Mouse (Mus musculus) inflammation-experienced regulatory T-cells, adult 6 months (primary cell): ENCODE data around the gene Gfra1. TPM values are rescaled to one million over a fixed set of nuclear protein-coding genes. Genes with fewer than 3 reads are reported as not detected.

Source experiments
- ATAC-seq: one replicate; pipeline ENCODE4 v1.8.0; 2017
- polyA plus RNA-seq, 3 experiments: library from polyadenylated mRNA; unstranded; fragments of 100-300 nt; shearing (Covaris generic); gene quantifications; one replicate each; pipeline ENCODE4 v1.2.1; 2017

The Gfra1 gene
- polyA plus RNA-seq, 3 experiments from 2014 or later, result 0.15 to 1.8 (median 0.63) TPM

- ATAC-seq, result no peak
Observed at GRCm38 (mm10) chr19:58314631-58315030, 141.1 kb downstream of the Gfra1 start.

- no peak for ATAC-seq
Observed at GRCm38 (mm10) chr19:58313785-58314184, 141.9 kb downstream of the Gfra1 start.

GRCm38 (mm10) chr19:58312492-58312891, 143.2 kb downstream of the Gfra1 start:
- no peak for ATAC-seq

- ATAC-seq, result no peak
Observed at GRCm38 (mm10) chr19:58310334-58311315, 145.1 kb downstream of the Gfra1 start.

GRCm38 (mm10) chr19:58309620-58310275, 146.0 kb downstream of the Gfra1 start:
- no peak for ATAC-seq

GRCm38 (mm10) chr19:58301105-58301504, 154.6 kb downstream of the Gfra1 start:
- ATAC-seq, result no peak

- no peak for ATAC-seq
Observed at GRCm38 (mm10) chr19:58297926-58298325, 157.8 kb downstream of the Gfra1 start.

- ATAC-seq, result no peak
Observed at GRCm38 (mm10) chr19:58296842-58297190, 158.9 kb downstream of the Gfra1 start.

GRCm38 (mm10) chr19:58295986-58296841, 159.5 kb downstream of the Gfra1 start:
- no peak for ATAC-seq

- no peak for ATAC-seq
Observed at GRCm38 (mm10) chr19:58288145-58288544, 167.6 kb downstream of the Gfra1 start.

GRCm38 (mm10) chr19:58275281-58275680, 180.4 kb downstream of the Gfra1 start:
- no peak for ATAC-seq

- ATAC-seq, result no peak
Observed at GRCm38 (mm10) chr19:58271815-58272214, 183.9 kb downstream of the Gfra1 start.

GRCm38 (mm10) chr19:58270778-58271177, 184.9 kb downstream of the Gfra1 start:
- ATAC-seq, result no peak

GRCm38 (mm10) chr19:58268476-58268875, 187.2 kb downstream of the Gfra1 start:
- no peak for ATAC-seq

- no peak for ATAC-seq
Observed at GRCm38 (mm10) chr19:58266600-58266999, 189.1 kb downstream of the Gfra1 start.

GRCm38 (mm10) chr19:58260934-58261333, 194.8 kb downstream of the Gfra1 start:
- ATAC-seq, result no peak

- no peak for ATAC-seq
Observed at GRCm38 (mm10) chr19:58259250-58259649, 196.5 kb downstream of the Gfra1 start.

GRCm38 (mm10) chr19:58256485-58256884, 199.2 kb downstream of the Gfra1 start:
- ATAC-seq, result no peak

- no peak for ATAC-seq
Observed at GRCm38 (mm10) chr19:58255394-58255793, 200.3 kb downstream of the Gfra1 start.

GRCm38 (mm10) chr19:58254172-58254571, 201.5 kb downstream of the Gfra1 start:
- ATAC-seq, result no peak

- no peak for ATAC-seq
Observed at GRCm38 (mm10) chr19:58251698-58252097, 204.0 kb downstream of the Gfra1 start.

GRCm38 (mm10) chr19:58251095-58251494, 204.6 kb downstream of the Gfra1 start:
- ATAC-seq, result no peak

- no peak for ATAC-seq
Observed at GRCm38 (mm10) chr19:58250237-58250636, 205.5 kb downstream of the Gfra1 start.
